Mouse (Mus musculus) G1E (cell line): Measurements from ENCODE around the gene Pck1.

ENCODE experiments used
- CTCF ChIP-seq: IDR thresholded peaks from 2 replicates; pipeline ENCODE4 v1.5.1; 2012; ENCODE audit warnings: low read depth, low read length, inconsistent platforms, mixed read lengths
- TAL1 ChIP-seq: conservative IDR thresholded peaks from 2 replicates; pipeline ENCODE4 v1.6.1; 2012; ENCODE audit warnings: low read depth, low read length, inconsistent platforms, mixed read lengths

GRCm38 (mm10) chr2:173182796-173183195 lies 29.9 kb downstream of the Pck1 start:
- no peak for TF ChIP-seq CTCF
- no peak for TF ChIP-seq TAL1
